Mouse (Mus musculus): ENCODE data around the gene Pkp4. TPM values are rescaled to one million over a fixed set of nuclear protein-coding genes. Genes with fewer than 3 reads are reported as not detected.

The Pkp4 gene
- total and polyA plus RNA-seq, 2 experiments, result 38.4 to 42.7 TPM

DNA sequence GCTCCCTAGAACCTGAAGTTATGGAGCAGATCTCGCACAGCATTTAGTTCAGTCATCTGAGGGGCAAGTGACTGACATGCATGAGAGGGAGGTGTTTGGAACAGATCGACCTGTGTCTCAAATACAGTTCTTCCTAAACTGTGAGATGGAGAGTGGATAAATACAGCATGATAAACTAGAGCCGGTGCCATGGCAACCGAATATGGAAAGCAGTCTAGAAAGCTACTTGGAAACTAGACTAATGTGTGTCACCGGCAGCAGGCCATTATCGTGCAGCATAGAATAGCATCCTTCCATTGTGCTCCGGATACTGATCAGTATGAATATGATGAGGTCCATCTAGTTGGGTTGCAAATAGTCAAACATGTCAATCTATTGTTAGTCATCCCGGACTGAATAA, 17.5 kb downstream of the Pkp4 start:
- Histone ChIP-seq H3K79me2 (ENCODE audit: control insufficient read depth, insufficient read depth, low read length) (peaks cover 53% of the 10 kb centered on the region; the same call in 1 of the 2 replicates), H3K27ac (replicated peaks; ENCODE audit: insufficient read depth, low read depth, low read length) (no peak overlapping the region), H3K4me1 (ENCODE audit: control insufficient read depth, insufficient read depth, low read length) (peaks cover 3% of the 10 kb centered on the region; the same call in 1 of the 2 replicates), H3K36me3 (ENCODE audit: control insufficient read depth, insufficient read depth, low read length) (no peaks in the 10 kb centered on the region), H3K4me3 (ENCODE audit: insufficient read depth, low read depth, low read length) (no peak overlapping the region), H3K9ac (ENCODE audit: low read depth, low read length) (no peak overlapping the region), H3K27me3 (ENCODE audit: control insufficient read depth, insufficient read depth, low read length) (no peaks in the 10 kb centered on the region)
- 93% methylated on average over 8 of the region's 8 CpGs for WGBS
- no peak for DNase-seq (ENCODE audit: extremely low read depth, low read depth, low spot score)
- no peak for TF ChIP-seq CTCF (IDR thresholded peaks at IDR 0.05; ENCODE audit: low read depth, low read length)
- no peak for TF ChIP-seq POLR2A (IDR thresholded peaks at IDR 0.05; ENCODE audit: extremely low read depth, insufficient read depth, low read length)

DNA sequence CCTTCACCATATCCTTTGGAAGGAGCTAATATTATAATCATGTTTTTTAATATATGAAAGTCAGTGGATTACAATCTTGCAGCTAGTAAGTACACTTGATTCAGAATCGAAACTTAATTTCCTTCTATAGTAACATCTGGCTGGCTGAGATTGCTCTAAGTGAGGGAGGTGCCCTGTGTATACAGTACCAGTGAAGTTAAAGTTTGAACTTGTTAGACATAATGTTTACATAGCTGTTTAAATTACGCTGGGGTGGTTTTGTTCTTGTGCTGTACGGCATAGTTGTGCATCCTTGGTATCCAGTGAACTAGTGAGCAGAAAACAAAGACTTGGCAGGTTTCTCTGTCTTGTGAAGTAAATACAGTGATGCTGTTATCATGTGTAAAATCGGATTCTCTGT, 18.3 kb downstream of the Pkp4 start:
- no peak for DNase-seq (ENCODE audit: extremely low read depth, low read depth, low spot score)
- 32% methylated on average over 4 of the region's 4 CpGs for WGBS
- TF ChIP-seq POLR2A (IDR thresholded peaks at IDR 0.05; ENCODE audit: extremely low read depth, insufficient read depth, low read length) (no peak), CTCF (IDR thresholded peaks at IDR 0.05; ENCODE audit: low read depth, low read length) (no peak)
- no peak overlapping the region for H3K27ac ChIP-seq (replicated peaks; ENCODE audit: insufficient read depth, low read depth, low read length)
- H3K4me3 ChIP-seq (ENCODE audit: insufficient read depth, low read depth, low read length), result no peak overlapping the region
- H3K79me2 ChIP-seq (ENCODE audit: control insufficient read depth, insufficient read depth, low read length), result peaks cover 53% of the 10 kb centered on the region; the same call in 1 of the 2 replicates
- H3K36me3 ChIP-seq (ENCODE audit: control insufficient read depth, insufficient read depth, low read length), result no peaks in the 10 kb centered on the region
- H3K9ac ChIP-seq (ENCODE audit: low read depth, low read length), result no peak overlapping the region
- peaks cover 3% of the 10 kb centered on the region; the same call in 1 of the 2 replicates for H3K4me1 ChIP-seq (ENCODE audit: control insufficient read depth, insufficient read depth, low read length)
- no peaks in the 10 kb centered on the region for H3K27me3 ChIP-seq (ENCODE audit: control insufficient read depth, insufficient read depth, low read length)

DNA sequence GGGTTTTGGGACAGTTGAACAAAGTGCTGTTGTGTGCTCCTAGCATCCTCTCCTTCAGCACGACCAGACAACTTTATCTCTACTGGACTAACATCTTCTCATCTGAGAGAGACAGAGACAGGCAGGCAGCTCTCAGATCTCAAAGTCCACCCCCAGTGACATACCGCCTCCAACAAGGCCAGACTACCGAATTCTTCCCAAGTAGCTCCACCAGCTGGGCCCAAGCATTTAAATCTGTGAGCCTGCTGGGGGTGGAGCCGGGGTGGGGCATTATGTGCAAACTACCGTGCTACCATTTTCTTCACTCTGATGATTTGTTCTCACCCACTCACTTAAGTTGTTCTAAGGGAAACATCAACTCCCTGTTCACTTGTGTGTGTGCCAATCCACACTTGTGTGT, 18.8 kb downstream of the Pkp4 start:
- no peaks in the 10 kb centered on the region for H3K36me3 ChIP-seq (ENCODE audit: control insufficient read depth, insufficient read depth, low read length)
- H3K27ac ChIP-seq (replicated peaks; ENCODE audit: insufficient read depth, low read depth, low read length), result no peak overlapping the region
- peaks cover 3% of the 10 kb centered on the region; the same call in 1 of the 2 replicates for H3K4me1 ChIP-seq (ENCODE audit: control insufficient read depth, insufficient read depth, low read length)
- peaks cover 51% of the 10 kb centered on the region; the same call in 1 of the 2 replicates for H3K79me2 ChIP-seq (ENCODE audit: control insufficient read depth, insufficient read depth, low read length)
- H3K27me3 ChIP-seq (ENCODE audit: control insufficient read depth, insufficient read depth, low read length), result no peaks in the 10 kb centered on the region
- no peak overlapping the region for H3K9ac ChIP-seq (ENCODE audit: low read depth, low read length)
- TF ChIP-seq POLR2A (IDR thresholded peaks at IDR 0.05; ENCODE audit: extremely low read depth, insufficient read depth, low read length), result no peak
- no peak for TF ChIP-seq CTCF (IDR thresholded peaks at IDR 0.05; ENCODE audit: low read depth, low read length)
- H3K4me3 ChIP-seq (ENCODE audit: insufficient read depth, low read depth, low read length), result no peak overlapping the region
- 43% methylated on average over 5 of the region's 5 CpGs for WGBS
- DNase-seq (ENCODE audit: extremely low read depth, low read depth, low spot score), result no peak

DNA sequence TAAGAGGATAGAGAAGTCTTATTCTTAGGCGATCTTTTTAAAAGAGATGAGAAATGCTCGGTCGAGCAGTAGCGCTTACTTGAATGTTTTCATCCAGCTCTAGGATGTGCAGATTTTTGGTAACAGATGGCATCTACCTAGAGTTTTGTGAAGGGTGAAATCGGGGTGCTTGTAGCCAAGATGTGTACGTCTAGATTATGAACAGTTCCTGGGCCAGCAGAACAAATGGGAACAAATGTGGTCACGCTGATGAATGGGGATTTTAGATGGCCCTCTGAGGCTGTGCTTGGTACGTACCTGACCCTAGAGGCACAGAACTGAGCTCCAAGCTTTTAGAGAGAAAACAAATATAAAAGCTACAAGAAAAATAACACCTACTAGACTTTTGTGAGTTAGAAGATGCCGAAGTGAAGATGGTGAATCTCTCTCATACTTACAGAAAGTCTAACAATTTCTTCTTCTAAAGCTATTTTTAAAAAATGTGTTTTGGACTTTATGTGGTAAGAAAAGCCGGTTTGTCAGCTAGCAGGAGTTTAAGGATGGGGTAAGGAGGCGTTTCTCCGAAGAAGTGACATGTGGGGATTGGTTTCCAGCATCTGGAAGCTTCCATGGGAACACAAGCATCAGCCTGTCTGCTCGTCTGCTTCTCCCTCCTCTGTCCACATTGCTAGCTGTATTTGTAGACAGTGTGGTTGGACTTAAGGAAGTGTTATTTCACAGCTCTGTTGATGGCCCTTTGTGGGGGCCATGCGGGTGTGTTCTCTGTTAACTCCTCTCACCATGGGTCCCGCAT, 20.9 kb downstream of the Pkp4 start:
- WGBS, result 92% methylated on average over 15 of the region's 15 CpGs
- Histone ChIP-seq H3K36me3 (ENCODE audit: control insufficient read depth, insufficient read depth, low read length) (no peaks in the 10 kb centered on the region), H3K27ac (replicated peaks; ENCODE audit: insufficient read depth, low read depth, low read length) (no peak overlapping the region), H3K9ac (ENCODE audit: low read depth, low read length) (no peak overlapping the region), H3K4me3 (ENCODE audit: insufficient read depth, low read depth, low read length) (no peak overlapping the region), H3K27me3 (ENCODE audit: control insufficient read depth, insufficient read depth, low read length) (no peaks in the 10 kb centered on the region), H3K4me1 (ENCODE audit: control insufficient read depth, insufficient read depth, low read length) (no peaks in the 10 kb centered on the region), H3K79me2 (ENCODE audit: control insufficient read depth, insufficient read depth, low read length) (peaks cover 43% of the 10 kb centered on the region; the same call in 1 of the 2 replicates)
- no peak for TF ChIP-seq CTCF (IDR thresholded peaks at IDR 0.05; ENCODE audit: low read depth, low read length)
- TF ChIP-seq POLR2A (IDR thresholded peaks at IDR 0.05; ENCODE audit: extremely low read depth, insufficient read depth, low read length), result no peak
- no peak for DNase-seq (ENCODE audit: extremely low read depth, low read depth, low spot score)

DNA sequence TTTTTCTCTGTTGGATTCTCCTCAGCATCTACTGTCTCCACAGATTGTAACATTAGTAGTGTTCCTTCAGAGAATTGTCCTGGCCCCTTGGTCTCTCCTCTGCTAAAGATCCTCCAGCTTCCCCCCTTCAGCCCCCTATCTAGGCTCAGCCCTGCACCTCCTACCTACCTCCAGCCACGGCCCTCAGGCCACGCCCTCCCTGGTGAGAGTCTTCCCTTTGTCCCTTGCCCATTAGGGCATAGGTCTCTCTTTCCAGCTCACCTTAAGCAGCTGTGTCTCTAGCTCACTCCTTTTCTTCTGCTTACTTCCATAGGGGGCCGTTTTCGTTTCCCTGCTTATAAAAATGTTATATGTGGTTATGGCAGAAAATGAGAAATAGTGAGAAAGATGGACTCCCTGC, 22.9 kb downstream of the Pkp4 start:
- no peaks in the 10 kb centered on the region for H3K36me3 ChIP-seq (ENCODE audit: control insufficient read depth, insufficient read depth, low read length)
- no peak overlapping the region for H3K9ac ChIP-seq (ENCODE audit: low read depth, low read length)
- H3K27me3 ChIP-seq (ENCODE audit: control insufficient read depth, insufficient read depth, low read length), result no peaks in the 10 kb centered on the region
- no peak overlapping the region for H3K27ac ChIP-seq (replicated peaks; ENCODE audit: insufficient read depth, low read depth, low read length)
- no peak for DNase-seq (ENCODE audit: extremely low read depth, low read depth, low spot score)
- no peaks in the 10 kb centered on the region for H3K4me1 ChIP-seq (ENCODE audit: control insufficient read depth, insufficient read depth, low read length)
- no peak overlapping the region for H3K4me3 ChIP-seq (ENCODE audit: insufficient read depth, low read depth, low read length)
- TF ChIP-seq POLR2A (IDR thresholded peaks at IDR 0.05; ENCODE audit: extremely low read depth, insufficient read depth, low read length), result no peak
- TF ChIP-seq CTCF (IDR thresholded peaks at IDR 0.05; ENCODE audit: low read depth, low read length), result no peak
- H3K79me2 ChIP-seq (ENCODE audit: control insufficient read depth, insufficient read depth, low read length), result peaks cover 46% of the 10 kb centered on the region; the same call in 1 of the 2 replicates
- WGBS, result 75% methylated on average over 4 of the region's 4 CpGs

All from liver, adult 2 months (tissue).